Mouse (Mus musculus) cortical plate, adult 2 months (tissue): ENCODE measurements around the gene Zyg11a. TPM values are rescaled to one million over a fixed set of nuclear protein-coding genes. Genes with fewer than 3 reads are reported as not detected.

ENCODE experiments used
- H3K27ac ChIP-seq: fragments of 200-500 bp; 2 replicates; pipeline ENCODE4 v1.5.1; 2012; ENCODE audit warnings: low read length, control low read depth, inconsistent platforms; ENCODE audit not compliant: insufficient read depth
- H3K4me1 ChIP-seq: fragments of 200-500 bp; 2 replicates; pipeline ENCODE4 v1.6.1; 2011; ENCODE audit warnings: low read length; ENCODE audit not compliant: control insufficient read depth, insufficient read depth
- H3K4me3 ChIP-seq: fragments of 200-500 bp; 2 replicates; pipeline ENCODE4 v1.5.1; 2011; ENCODE audit warnings: mild to moderate bottlenecking, low read length, control low read depth; ENCODE audit not compliant: insufficient read depth
- CTCF ChIP-seq: fragments of 200-500 bp; IDR thresholded peaks from 2 replicates; pipeline ENCODE4 v1.5.1; 2011; ENCODE audit warnings: mild to moderate bottlenecking, control low read depth, low read length; ENCODE audit not compliant: insufficient read depth; ENCODE audit errors: extremely low read depth
- POLR2A ChIP-seq: fragments of 200-500 bp; IDR thresholded peaks from 2 replicates; pipeline ENCODE4 v1.6.1; 2011; ENCODE audit warnings: mild to moderate bottlenecking, low read length, control low read depth; ENCODE audit not compliant: insufficient read depth; ENCODE audit errors: extremely low read depth
- polyA plus RNA-seq: library from polyadenylated mRNA; depleted of rRNA; stranded (reverse); fragments of >200 nt; gene quantifications from 2 replicates; pipeline ENCODE4 v1.2.3, GENCODE M21; 2012; rRNA removed

Gene Zyg11a
- not detected in 2 replicates for polyA plus RNA-seq

DNA sequence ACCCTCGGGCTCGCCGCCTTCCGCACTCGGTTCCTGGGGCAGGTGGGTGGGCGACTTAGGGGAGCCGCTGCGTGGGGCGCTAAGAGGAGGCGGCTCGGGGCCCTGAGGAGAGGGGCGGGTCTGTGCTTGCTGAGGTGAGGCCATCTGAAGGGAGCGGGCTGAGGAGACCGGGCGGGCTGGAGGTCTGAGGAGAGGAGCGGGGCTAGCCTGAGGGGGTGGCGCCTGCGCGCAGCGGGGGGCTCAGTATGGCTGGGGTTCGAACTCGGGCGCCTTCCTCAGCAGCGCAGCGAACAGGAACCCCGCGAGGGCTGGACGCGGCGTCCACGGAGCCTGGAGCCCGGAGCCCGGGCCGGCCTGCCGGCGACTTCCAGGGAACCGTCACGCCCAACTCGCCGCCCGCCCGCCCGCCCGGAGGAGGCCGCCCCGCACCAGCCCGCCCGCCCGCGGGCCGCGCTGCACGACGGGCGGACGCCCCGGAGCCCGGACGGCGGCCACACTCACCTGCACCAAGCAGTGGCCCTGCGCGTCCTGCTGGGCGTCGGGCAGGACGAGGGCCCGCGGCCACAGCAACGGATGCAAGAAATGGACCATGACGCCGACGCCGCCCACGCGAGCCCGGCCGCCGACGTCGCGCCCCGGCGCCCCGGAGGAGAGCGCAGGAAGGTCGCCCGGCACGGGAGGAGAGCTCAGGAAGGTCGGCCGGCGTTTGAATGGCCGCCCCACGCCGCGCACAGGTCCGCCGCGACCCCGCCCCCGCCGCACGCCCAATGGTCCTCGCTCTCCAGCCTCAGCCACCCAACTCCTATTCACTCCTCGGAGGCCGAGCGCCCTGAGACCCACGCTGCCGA lies at the start of gene Zyg11a:
TSS of gene Zyg11a (minus strand) at position 717 of the 848 bp plus-strand sequence.
- TF ChIP-seq POLR2A (no peak), CTCF (no peak)
- Histone ChIP-seq H3K4me1 (no peaks in the 10 kb centered on the region), H3K27ac (no peak within 1 kb of the TSS), H3K4me3 (no peak within 1 kb of the TSS)

DNA sequence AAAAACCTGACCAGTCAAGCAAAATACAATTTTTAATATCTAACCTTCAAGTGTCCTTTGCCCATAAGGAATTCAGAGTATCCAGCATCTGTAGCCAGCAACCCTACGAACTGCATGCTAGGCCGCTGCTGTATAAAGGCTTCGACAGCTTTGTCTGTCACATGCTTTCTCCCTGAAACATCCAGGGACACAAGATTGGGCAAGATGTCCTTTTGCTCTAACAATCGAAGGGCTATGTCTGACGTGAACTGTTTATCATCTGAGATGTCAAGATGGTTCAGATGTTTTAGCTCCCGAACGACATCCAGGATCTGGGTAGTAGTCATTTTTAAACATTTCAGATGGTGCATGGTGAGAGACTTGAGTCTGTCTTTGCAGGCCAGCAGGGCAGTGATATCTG lies 47.9 kb upstream of the Zyg11a start:
- TF ChIP-seq CTCF: no peak
- no peak for TF ChIP-seq POLR2A
- no peaks in the 10 kb centered on the region for H3K4me1 ChIP-seq
- H3K27ac ChIP-seq: no peak overlapping the region
- no peak overlapping the region for H3K4me3 ChIP-seq

- Histone ChIP-seq H3K4me1 (no peaks in the 10 kb centered on the region), H3K27ac (no peak overlapping the region), H3K4me3 (no peak overlapping the region)
- TF ChIP-seq POLR2A (no peak), CTCF (0 out of 2 replicates have a peak, but pooled peaks have one; percentile 21)
These were observed 35.5 kb upstream of the Zyg11a start for GRCm38 (mm10) chr4:108253317-108253716.

- Histone ChIP-seq H3K4me3 (no peak overlapping the region), H3K4me1 (no peaks in the 10 kb centered on the region), H3K27ac (no peak overlapping the region)
- TF ChIP-seq POLR2A (no peak), CTCF (no peak)
These were observed 32.7 kb upstream of the Zyg11a start for GRCm38 (mm10) chr4:108250501-108250900.

DNA sequence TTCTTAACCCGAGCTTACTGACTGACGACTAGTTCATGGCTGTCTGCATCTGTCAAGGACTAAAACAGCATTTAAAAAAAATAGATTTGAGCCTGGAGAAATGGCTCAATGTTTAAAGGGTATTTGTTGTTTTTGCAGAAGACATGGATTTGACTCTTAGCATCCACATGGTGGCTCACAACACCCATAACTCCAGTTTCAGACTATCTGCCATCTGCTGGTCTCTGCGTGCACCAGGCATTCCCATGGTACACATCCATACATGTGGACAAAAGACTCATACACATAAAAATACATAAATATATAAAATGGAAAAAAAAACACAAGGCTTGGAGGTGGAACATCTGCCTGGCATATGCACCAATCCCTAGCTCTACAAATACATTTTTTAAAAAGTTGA lies 31.5 kb upstream of the Zyg11a start:
- TF ChIP-seq CTCF (peak; percentile 39; the same call in 1 of the 2 replicates), POLR2A (no peak)
- H3K27ac ChIP-seq: no peak overlapping the region
- H3K4me1 ChIP-seq: no peaks in the 10 kb centered on the region
- H3K4me3 ChIP-seq: no peak overlapping the region

- H3K4me1 ChIP-seq: no peaks in the 10 kb centered on the region
- no peak overlapping the region for H3K27ac ChIP-seq
- H3K4me3 ChIP-seq: no peak overlapping the region
- TF ChIP-seq POLR2A (no peak), CTCF (no peak)
These were observed 15.8 kb upstream of the Zyg11a start for GRCm38 (mm10) chr4:108233654-108234053.

DNA sequence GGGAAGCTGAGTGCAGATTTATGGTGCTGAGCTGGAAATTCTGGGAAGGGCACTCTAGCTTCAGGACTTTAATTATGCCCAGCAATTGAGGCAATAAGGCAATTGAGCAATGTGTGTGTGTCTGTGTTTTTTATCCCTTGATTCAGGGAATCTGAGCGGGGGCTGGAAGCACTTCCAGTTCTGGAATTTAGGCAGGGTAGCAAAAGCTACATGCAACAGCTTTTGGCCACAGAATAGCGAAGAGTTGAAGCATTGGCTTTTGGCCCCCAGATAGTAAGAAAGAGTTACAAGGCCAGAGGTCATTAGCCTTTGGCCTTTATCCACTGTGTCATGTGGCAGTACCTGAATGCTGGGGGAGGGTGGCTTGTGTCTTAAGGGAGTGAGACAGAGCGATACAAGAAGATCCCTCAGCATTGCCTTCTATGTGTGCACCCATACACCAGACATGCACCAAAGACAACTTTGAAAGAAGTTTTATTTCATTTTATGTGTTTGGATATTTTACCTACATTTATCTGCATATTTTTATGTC lies 7.6 kb upstream of the Zyg11a start:
- TF ChIP-seq CTCF: no peak
- TF ChIP-seq POLR2A: no peak
- H3K27ac ChIP-seq: no peak overlapping the region
- H3K4me3 ChIP-seq: no peak overlapping the region
- no peaks in the 10 kb centered on the region for H3K4me1 ChIP-seq

DNA sequence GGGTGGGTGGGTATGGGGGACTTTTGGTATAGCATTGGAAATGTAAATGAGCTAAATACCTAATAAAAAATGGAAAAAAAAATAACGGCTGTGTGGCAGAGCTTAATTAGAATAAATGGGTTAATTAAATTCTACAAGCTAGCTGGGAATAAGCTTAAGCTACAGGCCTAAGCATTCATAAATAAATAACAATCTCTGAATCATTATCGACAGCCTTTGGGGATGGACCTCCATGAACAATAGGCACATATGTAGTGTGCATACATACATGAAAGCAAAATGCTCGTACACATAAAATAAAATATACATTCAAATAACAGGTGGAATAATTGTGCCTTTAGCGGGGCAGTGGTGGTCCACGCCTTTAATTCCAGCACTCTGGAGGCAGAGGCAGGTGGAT lies 4.7 kb upstream of the Zyg11a start:
- TF ChIP-seq POLR2A (no peak), CTCF (no peak)
- H3K27ac ChIP-seq: no peak overlapping the region

GRCm38 (mm10) chr4:108219019-108219418 lies 1.2 kb upstream of the Zyg11a start:
- no peak overlapping the region for H3K27ac ChIP-seq
- no peak overlapping the region for H3K4me3 ChIP-seq
- no peaks in the 10 kb centered on the region for H3K4me1 ChIP-seq
- TF ChIP-seq POLR2A (no peak), CTCF (no peak)

More for the DNA sequence above, 4.7 kb upstream of the Zyg11a start:
- H3K4me3 ChIP-seq: no peak overlapping the region
- no peaks in the 10 kb centered on the region for H3K4me1 ChIP-seq

- Histone ChIP-seq H3K4me3 (no peak overlapping the region), H3K27ac (no peak overlapping the region), H3K4me1 (no peaks in the 10 kb centered on the region)
- no peak for TF ChIP-seq CTCF
- no peak for TF ChIP-seq POLR2A
These were observed 4.8 kb downstream of the Zyg11a start for GRCm38 (mm10) chr4:108213023-108213422.
